Mouse (Mus musculus) thymus, adult 2 months (tissue): Measurements from ENCODE around the gene Lrrc8e.

Experiments
- CTCF ChIP-seq: fragments of 200-500 bp; IDR thresholded peaks from 2 replicates; pipeline ENCODE4 v1.5.1; 2012; ENCODE audit warnings: mild to moderate bottlenecking, control low read depth, low read length, moderate library complexity, borderline replicate concordance; ENCODE audit not compliant: control insufficient read depth, poor library complexity, insufficient read depth; ENCODE audit errors: extremely low read depth
- POLR2A ChIP-seq: fragments of 200-500 bp; IDR thresholded peaks from 2 replicates; pipeline ENCODE4 v1.6.1; 2012; ENCODE audit warnings: mild to moderate bottlenecking, low read length, control low read depth, moderate library complexity; ENCODE audit not compliant: control insufficient read depth, poor library complexity, insufficient read depth; ENCODE audit errors: extremely low read depth

GRCm38 (mm10) chr8:4188605-4189004 is 38.0 kb upstream of the Lrrc8e start:
- TF ChIP-seq CTCF (no peak), POLR2A (no peak)
